Mouse (Mus musculus) heart, adult 8-10 months (tissue): ENCODE measurements at regions not wholly inside any gene's neighbourhood (a gene's known extent, or its start where the extent isn't known, plus 50 kb on each side); places are given as distances from the start of the nearest gene placed in this dataset.
"Not testable (repeated sequence)": the region's sequence is repeated elsewhere in the genome, so short reads cannot be mapped to it uniquely, and the experiment has no call there.

Experiments used
- DNase-seq: peaks from one replicate; pipeline ENCODE4 v3.0.0; 2022; ENCODE audit warnings: low spot score

DNA sequence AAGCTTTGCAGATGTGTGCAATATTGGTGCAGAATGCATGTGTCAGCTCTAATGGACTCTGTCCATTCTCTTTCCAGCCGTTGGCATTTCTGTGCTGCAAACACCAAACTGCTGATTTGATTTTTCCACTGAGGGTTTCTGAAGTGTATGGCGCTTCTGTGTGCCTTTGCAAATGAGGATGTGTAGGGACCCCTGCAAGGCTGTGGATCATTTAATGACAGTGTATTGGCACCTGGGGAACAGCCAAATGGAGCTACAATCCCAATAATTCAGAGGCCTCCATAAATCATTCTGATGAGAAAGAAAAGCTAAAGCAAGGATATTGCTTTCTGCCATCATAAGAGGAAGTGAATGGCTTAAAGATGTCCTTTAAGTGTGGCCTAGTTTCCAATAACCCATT is 305.9 kb upstream of the Pkdcc start:
- no peak for DNase-seq

DNA sequence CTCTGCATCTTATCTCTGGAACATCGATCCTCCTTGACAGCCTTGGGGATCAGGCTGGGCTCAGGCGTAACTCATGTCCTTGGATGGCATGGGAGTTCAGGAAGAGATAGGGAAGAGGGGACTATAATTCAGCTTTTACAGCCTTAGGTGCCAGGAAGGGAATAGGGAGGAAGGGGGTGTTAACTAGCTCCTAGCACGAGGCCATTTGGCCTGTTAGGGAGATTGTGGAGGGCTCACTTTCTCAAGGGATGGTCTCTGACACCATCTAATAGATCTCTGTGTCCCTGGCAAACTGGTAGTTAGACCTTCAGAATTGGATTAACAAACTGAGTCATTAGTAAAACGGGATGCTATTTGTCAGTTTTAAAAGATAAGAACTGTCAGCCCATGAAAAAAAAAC is 292.1 kb upstream of the Pkdcc start:
- not testable (repeated sequence) for DNase-seq

DNA sequence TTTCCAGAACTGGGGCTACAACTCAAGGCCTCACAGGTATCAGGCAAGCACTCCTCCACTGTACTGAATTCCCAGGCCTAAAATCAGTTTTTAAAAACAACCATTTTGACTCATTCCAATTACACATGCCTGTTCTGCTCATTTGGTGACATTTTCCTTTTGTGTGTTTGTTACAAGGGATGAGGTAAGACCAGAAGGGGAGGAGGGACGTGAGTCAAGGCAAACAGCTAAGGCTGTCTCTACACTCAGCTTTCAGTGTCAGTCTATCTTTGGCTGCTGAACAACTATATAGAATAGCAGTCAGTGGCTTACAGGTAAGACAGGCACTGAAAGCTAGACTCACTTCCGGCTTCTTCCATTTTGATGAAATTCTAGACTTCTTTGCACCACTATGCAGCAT is 289.3 kb upstream of the Pkdcc start:
- no peak for DNase-seq

DNA sequence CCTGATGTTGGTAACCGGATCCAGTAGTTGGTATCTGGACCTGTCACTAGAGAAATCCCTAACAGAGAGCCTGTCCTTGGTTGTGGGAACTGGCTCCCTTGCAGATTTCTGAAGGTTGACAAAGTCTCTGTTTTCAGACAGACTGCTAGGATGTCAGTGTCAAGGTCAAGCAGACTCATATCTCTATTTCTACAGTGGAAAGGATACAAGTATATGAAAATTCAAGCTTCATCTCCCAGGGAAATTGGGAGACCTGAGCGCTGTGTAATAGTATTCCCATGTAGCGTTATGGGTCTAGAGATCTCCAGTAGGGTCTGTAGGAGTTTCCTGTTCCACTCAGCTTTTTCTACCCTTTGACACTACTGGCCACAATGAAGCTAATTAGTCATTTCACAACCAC is 287.4 kb upstream of the Pkdcc start:
- no peak for DNase-seq

DNA sequence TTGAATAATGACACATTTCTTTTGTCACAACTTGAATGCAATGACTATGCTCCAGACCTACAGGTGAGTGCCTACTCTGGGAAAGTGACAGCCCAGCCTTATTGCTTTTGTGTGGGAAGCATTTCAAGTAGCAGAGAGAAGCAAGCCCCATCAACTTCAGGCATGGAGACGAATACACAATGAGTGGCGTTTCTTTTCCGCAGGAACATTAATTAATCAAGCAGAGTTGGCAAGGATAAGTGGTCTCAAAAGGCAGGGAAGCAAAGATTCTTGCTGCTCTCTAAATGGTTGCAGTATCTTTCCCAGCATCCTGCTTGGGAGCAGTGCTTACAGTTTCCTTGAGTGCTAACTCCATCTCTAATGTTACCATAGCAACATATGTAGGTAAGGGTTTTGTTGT is 285.6 kb upstream of the Pkdcc start:
- DNase-seq: no peak

DNA sequence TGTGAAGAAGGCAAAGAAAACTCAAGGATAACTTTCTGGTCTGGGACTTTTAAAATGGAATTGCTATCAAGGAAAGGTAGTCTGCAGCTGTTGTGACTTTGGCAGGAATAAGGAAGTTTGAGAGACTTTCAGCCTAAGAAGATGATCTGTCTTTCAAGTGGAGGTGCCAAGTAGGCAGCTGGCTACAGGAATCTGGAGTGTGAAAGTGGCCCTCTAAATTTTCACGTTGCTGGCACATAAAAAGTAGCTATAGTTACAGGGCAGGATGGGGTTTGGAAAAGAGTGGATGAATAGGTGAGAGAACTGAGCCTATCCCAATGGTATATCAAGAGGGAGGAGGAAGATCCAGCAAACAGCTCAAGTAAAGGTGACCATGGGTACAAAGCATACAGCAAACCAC is 284.4 kb upstream of the Pkdcc start:
- DNase-seq: no peak

DNA sequence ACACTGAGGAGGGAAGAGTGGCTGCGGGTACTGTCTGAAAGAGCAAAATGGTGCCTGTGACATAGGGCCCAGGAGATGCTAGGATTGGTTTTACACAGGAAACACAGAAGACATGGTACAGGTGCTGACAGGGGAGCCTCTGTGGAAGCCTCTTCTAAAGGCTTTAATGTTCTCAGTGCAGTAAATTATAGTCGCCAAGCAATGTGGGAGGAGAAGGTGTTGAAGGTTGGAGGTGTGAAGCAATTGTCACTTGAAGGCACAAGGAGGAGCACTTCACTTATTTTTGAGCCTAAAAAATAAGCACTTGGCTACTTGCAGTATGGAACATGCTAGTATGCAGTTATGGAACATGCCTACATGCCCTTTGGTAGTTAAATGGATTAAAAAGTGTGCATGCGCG is 283.6 kb upstream of the Pkdcc start:
- DNase-seq: no peak

DNA sequence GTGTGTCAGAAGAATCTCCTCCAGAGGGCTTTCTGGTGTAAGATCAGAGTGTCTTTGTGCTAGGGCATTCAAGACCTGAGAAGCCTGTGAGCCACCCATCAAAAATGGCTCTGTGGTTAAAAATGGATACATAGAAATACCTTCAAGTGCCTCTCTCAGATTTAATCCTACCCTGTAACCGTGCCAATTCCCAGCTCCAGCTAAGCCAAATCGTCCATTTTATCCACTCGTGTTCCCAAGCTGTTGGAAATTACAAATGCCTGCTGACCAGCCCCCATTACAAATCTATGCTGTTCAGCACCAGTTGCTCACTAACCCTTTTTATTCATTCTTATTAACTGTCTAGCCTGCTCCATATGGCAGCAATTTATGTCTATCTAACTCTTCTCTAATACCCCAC is 278.3 kb upstream of the Pkdcc start:
- DNase-seq: no peak

DNA sequence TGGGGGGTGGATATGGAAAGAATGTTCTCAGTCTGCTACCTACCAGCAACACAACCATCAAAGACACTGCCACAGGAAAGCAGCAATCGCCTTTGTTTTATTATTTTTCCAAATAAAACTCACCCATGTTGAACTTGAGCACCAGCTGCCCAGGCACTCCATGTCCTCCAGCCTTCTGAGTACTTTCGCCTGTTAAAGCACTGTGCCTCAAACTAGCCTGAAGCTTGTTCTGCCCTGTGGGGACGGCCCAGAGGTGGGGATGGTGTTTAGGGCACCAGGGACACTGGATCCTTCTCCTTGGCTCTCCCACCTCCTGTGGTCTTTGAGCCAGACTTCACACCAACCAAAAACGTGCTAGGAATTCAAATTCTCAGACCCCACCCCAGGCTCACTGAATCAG is 269.0 kb upstream of the Pkdcc start:
- DNase-seq: no peak

DNA sequence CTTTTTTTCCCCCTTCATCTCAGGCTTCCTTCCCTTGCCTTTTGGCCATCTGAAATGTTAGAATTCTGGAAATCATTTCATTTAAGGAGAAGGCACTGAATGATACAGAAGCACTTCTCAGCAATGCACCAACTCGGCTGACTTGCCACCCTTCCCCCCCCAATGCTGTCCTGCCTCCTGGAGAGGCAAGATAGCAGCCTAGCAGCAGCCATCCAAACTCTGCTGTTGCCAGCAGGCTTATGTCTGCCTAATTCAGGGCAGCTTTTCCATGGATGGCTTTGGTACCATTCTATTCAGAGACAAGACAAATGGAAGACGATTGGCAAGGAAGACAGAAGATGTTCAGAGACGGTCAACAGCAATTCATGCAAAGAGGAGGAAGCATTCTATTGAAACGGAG is 265.3 kb upstream of the Pkdcc start:
- no peak for DNase-seq

DNA sequence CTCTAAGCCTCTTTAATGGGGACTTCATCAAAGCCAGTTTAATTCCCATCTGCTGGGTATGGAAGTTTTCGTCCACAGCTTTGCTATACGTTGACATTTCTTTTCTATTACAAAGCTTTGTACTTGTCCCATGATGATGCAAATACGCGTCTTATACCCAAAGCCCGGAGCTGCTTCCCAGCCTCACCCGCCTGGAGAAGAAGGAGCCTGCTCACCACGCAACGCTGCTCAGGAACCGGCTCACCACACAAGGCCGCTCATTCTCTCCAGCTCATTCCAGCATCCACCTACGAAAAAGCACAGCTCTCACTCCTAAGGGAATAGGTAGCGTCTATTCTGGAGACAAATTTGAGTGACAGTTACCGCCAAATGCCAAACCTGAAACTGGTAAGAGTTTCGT is 264.8 kb upstream of the Pkdcc start:
- DNase-seq: no peak

DNA sequence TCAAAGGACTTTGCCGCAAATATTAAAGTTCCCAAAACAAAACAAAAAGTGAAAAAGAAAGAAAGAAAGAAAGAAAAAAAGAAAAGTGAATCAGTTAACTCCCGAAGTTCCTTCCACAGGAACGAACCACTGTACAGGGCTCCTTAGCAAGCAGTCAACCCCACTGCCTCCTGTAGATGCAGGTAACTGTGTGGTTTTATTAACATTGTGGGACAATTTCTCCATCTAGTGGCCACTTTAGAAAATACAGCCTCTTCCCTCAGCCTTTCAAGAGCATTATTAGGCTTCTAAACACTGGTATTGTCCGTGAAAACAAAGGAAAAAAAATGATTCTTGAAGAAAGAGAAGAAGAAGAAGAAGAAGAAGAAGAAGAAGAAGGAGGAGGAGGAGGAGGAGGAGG is 257.7 kb upstream of the Pkdcc start:
- peak; percentile 19 for DNase-seq

DNA sequence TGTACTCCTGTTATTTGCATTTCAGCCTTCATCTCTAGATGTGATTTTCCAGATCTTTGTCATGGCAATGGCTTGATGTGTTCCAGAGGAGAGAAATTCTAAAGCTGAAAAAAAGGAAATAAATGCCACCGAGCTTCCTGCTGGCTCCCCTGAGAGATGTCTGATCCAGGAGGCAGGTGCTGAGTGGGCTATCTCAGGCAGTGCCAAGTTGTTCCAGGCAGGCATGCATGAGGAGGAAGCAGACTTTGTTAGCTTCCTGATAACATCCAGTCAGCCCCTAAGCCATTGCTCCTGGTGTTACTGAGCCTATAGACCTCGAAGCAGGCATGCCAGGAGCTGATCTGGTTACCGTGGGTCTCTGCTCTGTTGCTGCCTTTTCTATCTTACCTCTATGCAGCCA is 251.7 kb upstream of the Pkdcc start:
- DNase-seq: no peak

DNA sequence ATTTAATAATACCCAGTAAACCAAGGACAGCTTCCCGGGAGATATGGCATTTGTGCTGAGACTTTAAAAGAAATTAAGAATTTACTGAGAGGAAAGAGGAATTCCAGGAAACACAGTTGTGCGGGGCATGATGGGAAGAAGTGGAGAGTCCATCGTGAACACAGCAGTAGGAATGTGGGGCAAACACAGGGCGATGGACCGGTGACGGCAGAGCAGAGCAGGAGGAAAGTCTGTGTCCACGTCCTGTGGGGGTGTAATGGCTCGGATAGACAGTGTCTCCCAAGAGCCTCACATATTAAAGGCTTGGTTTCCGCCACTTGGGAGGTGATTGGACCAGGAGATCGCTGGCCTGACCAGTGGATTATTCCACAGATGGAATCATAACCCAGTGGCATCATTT is 215.4 kb upstream of the Pkdcc start:
- no peak for DNase-seq

DNA sequence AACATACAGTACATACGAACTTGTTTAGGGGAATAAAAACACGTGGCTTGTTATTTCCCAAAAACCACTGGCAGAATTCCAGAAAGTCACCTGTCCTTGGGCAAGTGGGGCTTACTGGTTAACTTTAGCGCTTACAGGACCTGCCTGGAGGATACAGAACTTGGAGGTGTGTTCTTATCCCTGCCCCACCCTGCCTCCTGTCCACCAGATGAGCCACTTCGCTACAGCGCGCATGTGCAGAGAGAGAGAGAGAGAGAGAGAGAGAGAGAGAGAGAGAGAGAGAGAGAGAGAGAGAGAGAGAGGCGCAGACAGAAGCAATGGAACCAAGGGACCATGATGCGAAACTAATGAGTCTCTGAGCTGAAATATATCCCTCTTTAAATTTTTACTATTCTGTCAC is 214.7 kb upstream of the Pkdcc start:
- DNase-seq: no peak

DNA sequence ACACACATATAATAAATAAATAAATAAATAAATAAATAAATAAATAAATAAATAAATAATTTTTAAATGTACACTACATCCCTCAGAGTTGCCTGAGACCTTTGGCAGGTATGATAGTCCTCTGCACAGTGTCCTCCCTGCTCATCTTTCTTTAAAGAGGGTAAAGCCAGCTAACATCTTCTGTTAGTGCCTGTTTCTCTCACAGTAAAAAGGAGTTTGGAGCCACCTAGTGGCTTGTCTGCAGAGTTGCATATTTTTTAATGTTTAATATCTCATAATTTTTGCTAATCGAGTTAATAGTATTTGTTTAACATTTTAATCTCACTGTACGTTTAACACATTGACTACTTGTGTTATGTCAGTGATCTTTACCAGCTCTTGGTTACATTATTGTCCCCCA is 213.5 kb upstream of the Pkdcc start:
- no peak for DNase-seq

DNA sequence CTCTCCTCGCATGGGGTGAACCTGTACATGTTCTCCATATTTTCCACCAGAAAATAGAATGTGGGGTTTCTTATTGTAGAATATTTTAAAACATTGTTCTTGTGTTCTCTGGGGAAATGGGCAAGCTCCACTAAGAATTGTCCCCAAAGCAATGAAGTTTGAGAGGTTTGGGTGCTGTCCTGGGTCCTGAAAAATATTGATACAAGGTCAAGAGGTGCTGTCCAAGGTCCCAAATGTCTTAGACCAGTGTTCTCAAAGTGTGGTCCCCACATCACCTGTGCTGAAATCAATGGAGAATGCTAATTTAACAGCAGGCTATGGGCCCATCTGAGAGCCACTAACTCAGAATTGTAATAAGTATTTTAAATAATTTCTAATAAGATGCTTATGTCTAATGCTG is 204.2 kb upstream of the Pkdcc start:
- DNase-seq: no peak

DNA sequence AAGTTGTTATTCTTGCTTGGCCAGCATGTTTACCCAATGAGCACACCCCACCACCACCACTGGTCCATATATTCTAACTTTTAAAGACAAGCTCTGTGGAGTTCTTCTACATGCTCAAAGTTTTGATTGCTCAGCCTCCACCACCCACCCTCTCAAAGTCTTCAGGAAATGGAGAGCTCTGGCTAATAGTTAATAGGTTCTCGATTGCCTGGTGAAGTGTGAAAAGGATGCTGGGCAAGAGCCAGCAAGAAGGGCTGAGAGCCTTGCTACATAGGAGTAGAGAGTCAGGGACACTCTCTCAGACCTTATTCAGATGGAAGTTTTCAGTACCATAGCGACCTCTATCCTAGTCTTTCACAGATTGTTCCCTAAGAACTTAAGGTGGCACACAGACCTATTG is 199.4 kb upstream of the Pkdcc start:
- no peak for DNase-seq

DNA sequence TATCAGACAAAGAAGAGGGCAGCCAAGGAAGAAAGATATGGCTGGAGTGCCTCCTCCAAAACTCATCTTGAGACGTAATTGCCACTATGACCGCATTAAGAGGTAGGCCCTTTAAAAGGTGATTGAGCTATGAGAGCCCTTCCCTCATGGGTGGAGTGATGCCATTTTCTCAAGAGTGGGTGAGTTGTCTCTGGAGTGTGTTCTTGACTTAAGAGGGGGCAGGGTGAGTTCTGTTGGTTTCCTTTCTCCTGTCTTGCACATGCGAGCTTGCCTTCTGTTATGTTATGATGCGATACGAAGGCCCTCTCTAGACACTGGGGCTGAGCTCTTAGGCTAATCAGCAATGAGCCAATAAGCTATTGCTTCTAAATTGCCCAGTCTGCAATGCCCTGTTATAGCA is 198.2 kb upstream of the Pkdcc start:
- DNase-seq: no peak

DNA sequence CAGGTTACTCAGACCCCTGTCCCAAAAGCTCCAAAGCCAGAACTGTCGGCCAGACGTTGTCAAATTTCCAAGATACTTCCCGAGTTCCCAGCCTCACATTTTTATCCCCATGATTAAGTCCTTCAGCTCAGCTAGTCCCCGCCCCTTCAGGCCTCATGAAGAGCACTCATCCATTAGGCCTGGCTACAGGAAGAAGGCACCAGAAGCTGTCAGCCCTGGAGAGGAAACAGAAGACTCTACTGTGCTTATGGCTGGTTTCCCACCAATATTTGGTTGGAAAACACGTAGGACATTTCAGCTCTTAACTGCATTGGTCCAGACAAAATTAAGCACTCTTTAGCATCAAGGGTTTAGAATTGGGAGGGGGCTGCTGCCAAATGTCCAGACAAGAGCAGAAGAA is 195.8 kb upstream of the Pkdcc start:
- no peak for DNase-seq

DNA sequence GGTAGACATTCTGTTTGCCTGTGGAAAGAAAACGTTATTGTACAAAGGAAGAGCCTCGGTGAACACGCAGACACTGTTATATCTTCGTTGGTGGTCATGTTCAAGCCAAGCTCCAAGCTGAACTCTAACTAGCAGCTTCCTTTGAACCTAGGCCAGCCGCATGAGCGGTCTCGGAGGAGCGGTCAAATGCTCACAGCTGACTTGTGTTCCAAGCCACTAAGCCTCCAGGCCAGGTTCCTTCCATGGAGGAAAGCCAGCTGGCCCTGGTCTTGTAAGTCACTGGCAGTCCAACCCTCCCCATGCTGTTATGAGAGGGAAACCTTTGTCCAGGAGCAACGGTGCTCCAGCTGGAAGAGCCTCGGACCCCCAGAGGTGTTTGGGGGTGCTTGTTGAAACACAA is 194.5 kb upstream of the Pkdcc start:
- peak; percentile 47 for DNase-seq

DNA sequence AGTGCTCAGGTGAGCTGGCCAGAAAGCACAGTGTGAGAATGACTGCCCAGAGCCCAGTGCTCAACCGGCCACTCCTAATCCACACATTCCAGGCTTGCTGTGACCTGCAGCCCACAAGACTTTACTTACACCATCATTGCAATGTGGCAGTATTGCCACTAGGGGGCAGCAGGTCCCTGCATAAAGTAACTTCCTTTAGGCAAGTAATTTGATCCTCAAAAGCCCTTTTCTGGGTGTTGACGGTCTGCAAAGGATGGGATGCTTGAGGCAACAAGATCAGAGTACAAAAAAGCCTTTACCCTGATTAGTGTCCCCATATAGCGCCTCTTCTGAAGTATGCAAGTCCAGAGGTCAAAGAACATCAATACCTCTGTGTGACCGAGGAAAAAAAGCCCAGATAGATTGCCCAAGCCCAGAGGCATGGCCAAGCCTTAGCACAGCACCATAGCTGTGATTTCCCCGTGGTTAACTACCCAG is 189.7 kb upstream of the Pkdcc start:
- DNase-seq: peak; percentile 72

DNA sequence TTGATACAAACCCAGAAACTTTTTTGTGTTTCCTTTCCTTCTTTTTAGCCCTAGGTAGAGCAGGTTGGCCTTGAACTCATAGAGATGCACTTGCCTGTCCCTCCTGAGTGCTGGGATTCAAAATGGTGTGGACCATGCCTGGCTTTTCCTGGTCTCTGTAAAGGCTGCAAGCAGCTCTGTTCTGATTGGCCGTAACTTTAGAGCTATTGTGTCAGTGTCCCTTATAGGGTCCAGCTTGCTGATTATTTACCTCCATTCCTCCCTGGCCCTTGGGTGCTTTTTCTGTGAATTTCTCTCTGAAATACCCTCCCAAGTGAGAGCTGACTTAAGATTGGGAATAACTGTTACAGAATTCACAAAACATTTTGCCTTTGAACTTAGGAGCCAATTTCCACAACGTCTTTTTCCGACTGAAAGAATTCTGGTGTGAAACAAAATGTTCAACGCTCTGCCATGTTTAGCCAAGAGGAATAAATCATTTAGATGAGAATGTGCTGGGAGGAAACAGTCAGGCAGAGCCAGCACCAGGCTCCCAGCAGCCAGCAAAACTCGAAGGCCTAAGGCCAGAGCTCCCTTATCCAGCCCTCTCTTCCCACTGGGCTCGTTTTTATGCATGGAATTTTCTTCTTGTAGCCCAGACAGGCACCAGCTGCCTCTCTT is 180.0 kb upstream of the Pkdcc start:
- DNase-seq: no peak

DNA sequence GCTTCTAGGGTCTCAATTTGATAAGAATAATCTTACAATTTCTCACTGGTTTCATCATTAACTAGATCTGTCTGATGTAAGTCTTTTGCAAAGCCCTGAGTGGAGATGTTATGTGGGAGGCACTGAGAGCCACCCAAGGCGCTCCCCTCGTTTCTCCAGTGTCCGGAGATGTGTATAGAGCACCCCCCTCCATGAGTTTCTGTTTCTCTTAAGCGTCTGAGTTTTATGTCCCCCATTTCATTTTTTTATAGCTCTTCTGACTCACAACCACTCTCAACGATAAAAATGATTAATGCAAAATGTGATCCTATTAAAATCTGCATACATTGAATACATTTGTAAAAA is 179.5 kb upstream of the Pkdcc start:
- DNase-seq: no peak

DNA sequence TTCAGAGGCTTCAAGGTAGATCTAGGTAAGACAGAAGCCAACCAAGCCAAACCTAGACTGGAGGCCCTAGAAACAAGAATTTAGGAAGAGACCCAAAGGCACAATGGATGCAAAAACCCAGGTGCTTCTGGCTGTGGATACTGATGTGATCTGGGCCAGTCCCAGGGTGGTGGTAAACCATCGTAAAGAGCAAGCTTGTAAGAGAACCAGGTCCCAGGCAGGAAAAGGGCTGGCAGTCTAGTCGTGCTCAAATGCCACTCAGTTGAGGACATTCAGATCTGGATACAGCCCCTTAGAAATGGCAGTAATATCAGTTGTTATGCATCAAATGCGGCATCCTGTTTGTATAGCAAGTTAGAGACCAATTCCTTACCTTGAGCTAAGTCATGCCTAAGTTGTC is 175.5 kb upstream of the Pkdcc start:
- no peak for DNase-seq
